Mouse (Mus musculus): ENCODE measurements around the gene S100pbp. TPM values are rescaled to one million over a fixed set of nuclear protein-coding genes. Genes with fewer than 3 reads are reported as not detected.
A peak's percentile ranks its signal among the peaks of the same experiment; 100 is the strongest.

Gene S100pbp
- polyA plus RNA-seq, 3 experiments from 2014 or later = 18.2 to 30.2 (median 23.3) TPM

- ATAC-seq = no peak
Observed at GRCm38 (mm10) chr4:129147552-129148103, 41.9 kb downstream of the S100pbp start.

GRCm38 (mm10) chr4:129146392-129146791 lies 43.1 kb downstream of the S100pbp start:
- ATAC-seq = peak; percentile 28

DNA sequence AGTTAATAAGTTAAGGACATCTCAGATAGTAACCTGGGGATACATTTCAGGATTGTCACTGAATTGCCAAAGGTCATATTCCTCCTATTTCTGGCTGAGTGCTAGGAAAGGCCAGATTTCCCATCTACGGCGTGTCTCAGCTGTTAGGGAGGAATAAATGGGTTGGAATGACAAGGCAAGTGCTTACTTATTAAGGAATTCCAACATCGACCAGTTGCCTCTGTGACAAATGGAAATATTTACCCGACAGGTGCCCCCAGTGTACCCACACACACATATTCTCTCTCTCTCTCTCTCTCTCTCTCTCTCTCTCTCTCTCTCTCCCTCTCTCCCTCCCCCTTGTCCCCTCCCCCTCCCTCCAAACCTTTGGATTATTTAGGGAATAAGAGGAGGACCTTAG lies 43.6 kb downstream of the S100pbp start:
- no peak for ATAC-seq

- ATAC-seq = no peak
Observed at GRCm38 (mm10) chr4:129145411-129145810, 44.1 kb downstream of the S100pbp start.

DNA sequence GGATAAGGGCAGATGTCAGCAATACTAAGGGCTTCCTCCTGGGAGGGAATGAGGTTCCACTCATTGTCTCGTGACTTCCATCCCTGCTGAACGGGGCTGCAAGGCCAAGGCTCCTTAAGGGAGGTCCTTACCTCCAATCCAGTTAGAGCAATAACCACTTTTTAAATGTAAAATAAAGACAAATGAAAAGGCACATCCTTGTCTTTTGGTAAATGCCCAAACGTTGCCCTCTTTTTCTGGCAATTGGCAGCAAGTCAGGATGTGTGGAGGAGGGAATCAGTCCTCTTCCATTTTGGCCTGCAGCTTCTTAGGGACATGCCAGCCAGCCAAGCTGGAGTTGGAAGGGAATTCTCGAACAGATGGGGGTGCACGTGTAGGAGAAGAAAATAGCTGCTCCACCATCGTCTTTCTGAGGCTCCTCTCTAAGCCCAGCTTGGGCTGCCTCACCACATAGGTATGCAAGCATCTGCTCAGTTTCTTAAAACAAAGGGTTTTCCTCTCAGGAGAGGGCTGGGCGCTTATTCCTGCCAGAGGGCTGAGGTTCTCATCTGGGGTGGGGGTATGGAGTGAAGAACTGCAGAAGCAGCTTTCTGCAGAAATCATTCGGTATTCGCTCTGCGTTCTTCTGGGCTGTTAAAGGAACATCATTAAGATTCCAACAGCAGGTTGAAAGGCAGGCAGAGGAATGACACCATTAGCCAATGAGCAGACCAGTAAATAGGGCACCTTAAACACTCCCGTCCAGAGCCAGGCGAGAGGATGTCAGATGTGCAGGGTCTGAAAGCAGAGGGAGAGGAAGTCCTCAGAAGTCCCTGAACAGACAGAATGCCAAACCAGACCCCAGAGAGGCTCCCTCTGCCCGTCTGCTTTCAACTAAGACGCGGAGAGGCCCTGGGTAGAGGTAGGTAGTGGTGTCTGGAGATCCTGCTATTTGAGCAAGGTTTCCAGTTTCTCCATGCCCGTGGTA lies 44.8 kb downstream of the S100pbp start:
- ATAC-seq = no peak

- ATAC-seq = no peak
Observed at GRCm38 (mm10) chr4:129143509-129143908, 46.0 kb downstream of the S100pbp start.

DNA sequence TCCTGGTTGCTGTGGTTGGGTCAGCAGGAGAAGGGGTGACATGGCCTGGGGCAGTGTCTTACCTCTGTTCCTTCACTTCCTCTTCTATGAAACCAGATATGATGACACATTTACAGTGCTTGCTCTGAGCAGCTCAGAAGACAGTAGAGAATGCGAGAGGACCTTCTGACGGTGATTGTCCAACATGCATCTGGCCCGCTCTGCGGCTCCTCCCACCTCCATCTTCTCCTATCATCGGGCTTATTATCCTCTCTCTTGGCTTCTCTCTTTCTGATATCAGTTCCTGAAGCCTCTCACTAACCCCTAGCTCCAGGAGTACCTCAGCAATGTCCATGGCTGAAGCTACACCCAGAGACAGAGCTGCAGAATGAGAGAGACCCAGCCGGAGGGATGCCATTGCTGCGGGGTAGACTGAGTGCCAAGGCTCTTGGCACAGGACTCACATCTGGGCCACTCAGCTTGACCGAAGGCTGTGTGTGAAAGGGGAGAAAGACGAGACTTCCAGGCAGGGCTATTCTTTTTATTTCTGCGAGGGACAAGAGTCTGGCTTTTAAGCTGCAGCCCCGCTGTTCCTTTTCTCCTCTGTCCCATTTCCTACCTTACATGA lies 47.0 kb downstream of the S100pbp start:
- no peak for ATAC-seq

DNA sequence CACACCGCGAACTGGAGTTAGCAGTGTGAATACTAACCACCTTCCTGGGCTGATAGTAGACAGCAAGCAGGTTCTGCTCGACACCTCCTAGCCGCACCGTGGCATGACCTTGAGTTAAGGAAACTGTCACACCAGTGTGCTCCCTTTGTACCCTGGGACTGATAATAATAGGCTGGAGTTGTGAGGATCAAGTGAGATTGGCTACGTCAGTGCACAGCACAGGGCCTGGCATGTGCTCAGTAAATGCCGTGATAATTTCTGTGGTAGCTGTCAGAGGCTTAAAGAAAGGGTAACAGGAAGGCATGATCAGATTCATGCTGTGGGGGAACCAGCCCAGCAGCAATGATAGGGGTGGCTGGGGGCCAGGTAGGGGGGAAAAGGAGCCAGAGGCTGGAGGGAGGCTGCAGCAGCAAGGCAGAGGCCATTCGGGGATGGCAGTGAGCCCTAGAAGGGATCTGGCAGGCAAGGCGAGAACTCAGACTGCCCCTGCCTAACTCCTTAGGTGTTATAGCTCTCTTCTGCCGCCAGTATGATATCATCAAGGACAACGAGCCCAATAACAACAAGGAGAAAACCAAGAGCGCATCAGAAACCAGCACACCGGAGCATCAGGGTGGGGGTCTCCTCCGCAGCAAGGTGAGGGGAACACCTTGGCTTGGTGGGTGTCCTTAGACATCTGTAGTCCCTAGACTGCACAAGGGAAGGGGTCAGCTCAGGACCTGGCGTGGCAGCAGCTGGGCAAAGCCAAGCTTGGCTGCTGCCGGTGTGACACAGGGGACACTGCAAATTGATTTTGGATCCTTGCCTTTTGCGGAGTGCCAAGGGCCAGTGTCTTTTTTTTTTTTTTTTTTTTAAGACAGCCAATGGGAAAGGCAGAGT lies 47.7 kb downstream of the S100pbp start:
- ATAC-seq = no peak

DNA sequence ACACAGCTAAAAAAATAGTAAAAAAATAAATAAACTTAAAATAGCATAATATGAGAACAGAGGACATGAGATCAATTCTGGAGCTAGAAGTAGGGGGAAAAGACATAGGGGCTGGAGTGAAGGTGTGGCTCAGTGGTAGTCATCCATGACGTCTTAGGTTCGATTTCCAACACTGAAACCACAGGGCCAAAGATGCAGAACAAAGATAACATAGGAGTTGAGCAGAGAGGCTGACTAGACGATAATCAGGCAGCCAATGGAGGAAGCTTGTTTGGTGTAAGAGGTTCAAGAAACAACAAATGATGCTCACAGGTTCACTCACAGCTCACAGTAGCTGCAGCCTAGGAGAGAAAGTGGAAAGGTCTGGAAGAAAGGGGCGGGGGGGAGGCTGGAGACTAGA lies 48.7 kb downstream of the S100pbp start:
- no peak for ATAC-seq

GRCm38 (mm10) chr4:129139642-129140041 lies 49.9 kb downstream of the S100pbp start:
- ATAC-seq = no peak

- ATAC-seq = no peak
Observed at GRCm38 (mm10) chr4:129137392-129138321, 51.9 kb downstream of the S100pbp start.

- no peak for ATAC-seq
Observed at GRCm38 (mm10) chr4:129136579-129137391, 52.7 kb downstream of the S100pbp start, which contains the start of gene Fndc5. Fndc5 (plus strand) TSS chr4:129136999.

GRCm38 (mm10) chr4:129136189-129136578 lies 53.3 kb downstream of the S100pbp start:
- no peak for ATAC-seq

DNA sequence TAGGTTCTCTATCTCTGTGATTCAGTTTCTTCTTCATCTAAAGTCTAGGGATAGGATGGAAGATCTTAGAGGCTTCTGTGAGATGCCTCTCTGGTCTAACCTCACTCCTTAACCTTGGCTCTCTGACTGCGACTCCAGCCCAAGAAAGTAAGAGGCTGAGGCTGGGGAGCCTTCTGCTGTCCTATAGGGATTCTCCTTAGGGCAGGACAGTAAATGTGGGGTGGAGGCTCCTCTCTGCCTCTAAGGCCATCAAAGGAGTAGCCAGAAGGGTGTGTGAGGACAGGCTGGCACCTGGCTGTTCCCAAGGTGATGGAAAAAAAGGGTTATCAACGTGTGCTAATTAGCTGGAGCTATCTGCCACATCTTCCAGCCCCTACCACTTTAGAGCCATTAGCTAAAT lies 53.9 kb downstream of the S100pbp start:
- ATAC-seq = no peak

GRCm38 (mm10) chr4:129134799-129135585 lies 54.5 kb downstream of the S100pbp start:
- no peak for ATAC-seq

DNA sequence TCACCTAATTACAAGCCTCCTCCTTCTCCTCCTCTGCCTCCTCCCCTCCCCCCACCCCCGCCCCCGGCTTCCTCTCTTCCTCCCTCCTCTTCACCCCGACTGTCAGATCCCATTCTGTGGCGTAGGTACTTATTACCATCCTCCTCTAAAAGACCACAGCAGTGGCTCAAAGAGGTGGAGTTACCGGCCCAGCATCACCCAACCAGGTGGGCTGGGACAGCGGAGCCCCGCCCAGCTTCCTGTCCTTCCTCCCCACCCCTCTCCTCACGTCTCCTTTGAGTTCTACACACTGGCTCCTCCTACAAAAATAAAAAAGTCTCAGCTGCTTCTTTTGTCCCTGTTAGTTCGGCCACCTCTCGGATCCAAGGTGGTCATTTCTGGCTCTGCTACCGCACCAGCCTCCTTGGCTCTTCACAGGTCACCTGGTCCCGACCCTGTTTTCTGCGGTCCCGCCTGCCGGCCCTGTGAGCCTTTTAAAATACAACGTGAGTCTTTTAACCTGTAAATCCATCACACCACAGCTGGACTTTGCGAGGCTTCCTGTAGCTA lies 58.7 kb downstream of the S100pbp start:
- ATAC-seq = peak; percentile 90

- ATAC-seq = peak; percentile 58
Observed at GRCm38 (mm10) chr4:129130149-129130548, 59.4 kb downstream of the S100pbp start.

- no peak for ATAC-seq
Observed at GRCm38 (mm10) chr4:129129387-129129786, 60.1 kb downstream of the S100pbp start.

All from inflammation-experienced regulatory T-cells, adult 6 months (primary cell).